ENCODE assay signal across 10 mouse cellular contexts in the genomic region with DNA sequence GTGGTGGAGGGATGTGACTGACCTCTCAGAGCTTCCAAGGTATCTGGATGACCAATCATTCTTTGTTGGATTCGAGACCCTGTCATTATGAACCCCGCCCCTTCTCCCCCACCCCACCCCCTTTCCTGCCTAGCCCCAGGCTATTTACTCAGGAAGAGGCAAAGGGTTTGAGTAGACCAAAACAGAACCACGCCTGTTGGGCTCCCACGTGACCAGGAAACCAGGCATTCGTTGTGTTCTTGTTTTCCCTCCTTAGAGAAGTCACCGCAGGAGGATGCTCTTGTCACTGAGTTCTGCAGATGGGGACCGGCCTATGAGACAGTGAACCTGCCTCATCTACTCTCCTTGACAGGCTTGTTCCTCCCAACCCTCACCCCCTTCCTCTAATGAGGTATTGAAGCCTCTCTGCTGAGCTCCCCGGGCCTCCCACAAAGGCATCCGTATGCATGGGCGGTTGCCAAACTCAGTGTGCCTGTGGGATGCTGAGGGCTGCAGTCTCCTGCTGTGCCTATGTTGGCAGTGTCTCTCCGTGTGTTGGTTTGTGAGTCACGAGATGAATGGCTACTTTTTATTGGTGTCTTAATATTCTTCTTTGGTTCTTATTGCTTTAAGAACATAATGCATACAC. TPM values are rescaled to one million over a fixed set of nuclear protein-coding genes. Genes with fewer than 3 reads are reported as not detected.
DNase-seq lines count a peak whose midpoint lies in the region; ATAC-seq and TF ChIP-seq lines count a peak whose summit lies in the region.
"Had no signal": no experiment of that assay in that cellular context is flagged by ENCODE, and none has a peak within 500 bp of the region (broad histone marks: within the 10 kb centered on the region; RNA-seq: fewer than 3 reads in every experiment).

No protein-coding gene starts in this region.

- no peaks in the 10 kb centered on the region for H3K9me3 ChIP-seq in intestine, embryonic 16.5 days (ENCODE audit: control insufficient read depth, low read length)
- no peaks in the 10 kb centered on the region for H3K9me3 ChIP-seq in intestine, embryonic 15.5 days
- no peaks in the 10 kb centered on the region for H3K9me3 ChIP-seq in forebrain, embryonic 13.5 days (replicated peaks)

- H3K4me1 ChIP-seq in intestine, embryonic 16.5 days (ENCODE audit: control insufficient read depth, insufficient read depth, low read length): no peaks in the 10 kb centered on the region
- no peaks in the 10 kb centered on the region; the same call in 1 of the 2 replicates for H3K4me1 ChIP-seq in intestine, embryonic 15.5 days (replicated peaks)
- peaks cover 15% of the 10 kb centered on the region for H3K4me1 ChIP-seq in forebrain, embryonic 13.5 days
- H3K4me1 ChIP-seq in olfactory bulb, adult 2 months (ENCODE audit: control insufficient read depth, insufficient read depth, low read length): peaks cover 13% of the 10 kb centered on the region

- H3K27ac ChIP-seq in intestine, embryonic 16.5 days (ENCODE audit: low read length): no peak overlapping the region
- H3K27ac ChIP-seq in intestine, embryonic 15.5 days: no peak overlapping the region
- peak overlapping the region; percentile 35; the same call in 1 of the 2 replicates for H3K27ac ChIP-seq in forebrain, embryonic 13.5 days
- H3K27ac ChIP-seq in olfactory bulb, adult 2 months (ENCODE audit: insufficient read depth, low read depth, low read length): peak overlapping the region; percentile 50; the same call in 1 of the 2 replicates

- no peaks in the 10 kb centered on the region for H3K27me3 ChIP-seq in intestine, embryonic 16.5 days (replicated peaks; ENCODE audit: control insufficient read depth, insufficient read depth, low read length)
- no peaks in the 10 kb centered on the region for H3K27me3 ChIP-seq in intestine, embryonic 15.5 days (replicated peaks)
- no peaks in the 10 kb centered on the region for H3K27me3 ChIP-seq in forebrain, embryonic 13.5 days

- no peaks in the 10 kb centered on the region for H3K36me3 ChIP-seq in intestine, embryonic 16.5 days (ENCODE audit: control insufficient read depth, insufficient read depth, low read length)
- no peaks in the 10 kb centered on the region for H3K36me3 ChIP-seq in intestine, embryonic 15.5 days
- no peaks in the 10 kb centered on the region for H3K36me3 ChIP-seq in forebrain, embryonic 13.5 days (ENCODE audit: poor library complexity, severe bottlenecking)

- no peak overlapping the region for H3K4me3 ChIP-seq in intestine, embryonic 16.5 days (ENCODE audit: low read length)
- no peak overlapping the region for H3K4me3 ChIP-seq in intestine, embryonic 15.5 days (replicated peaks)
- H3K4me3 ChIP-seq in forebrain, embryonic 13.5 days: no peak overlapping the region
- H3K4me3 ChIP-seq in olfactory bulb, adult 2 months (ENCODE audit: insufficient read depth, low read depth, low read length): no peak overlapping the region
- H3K4me3 ChIP-seq: myocyte had no signal

- no peak overlapping the region for H3K4me2 ChIP-seq in intestine, embryonic 16.5 days (ENCODE audit: low read depth, low read length)
- no peak overlapping the region for H3K4me2 ChIP-seq in intestine, embryonic 15.5 days (replicated peaks)
- H3K4me2 ChIP-seq in forebrain, embryonic 13.5 days: peak overlapping the region; percentile 40

- no peak for ATAC-seq in intestine, embryonic 16.5 days
- no peak for ATAC-seq in intestine, embryonic 15.5 days
- ATAC-seq in forebrain, embryonic 13.5 days: peak; percentile 77

- 22% methylated on average over 12 of the region's 12 CpGs for WGBS in intestine, embryonic 16.5 days
- 20% methylated on average over 12 of the region's 12 CpGs for WGBS in intestine, embryonic 15.5 days
- 9% methylated on average over 12 of the region's 12 CpGs for WGBS in forebrain, embryonic 13.5 days
- WGBS in olfactory bulb, adult 2 months: 11% methylated on average over 12 of the region's 12 CpGs

- H3K9ac ChIP-seq in intestine, embryonic 16.5 days (ENCODE audit: low read depth, low read length): 0 out of 2 replicates have a peak overlapping the region, but pooled peaks have one; percentile 19
- no peak overlapping the region for H3K9ac ChIP-seq in intestine, embryonic 15.5 days
- no peak overlapping the region for H3K9ac ChIP-seq in forebrain, embryonic 13.5 days

- TF ChIP-seq POLR2A in olfactory bulb, adult 2 months (IDR thresholded peaks at IDR 0.05; ENCODE audit: insufficient read depth, low read depth, low read length): no peak

- no peak for TF ChIP-seq CTCF in olfactory bulb, adult 2 months (IDR thresholded peaks at IDR 0.05; ENCODE audit: insufficient read depth, low read depth, low read length)

- peak; percentile 71 to 74 for DNase-seq in layer of hippocampus, postnatal 10 days (ENCODE audit: low spot score in 2 of 2)
- DNase-seq in adrenal gland, postnatal 10 days: no peak
- no peak for DNase-seq in urinary bladder, postnatal 25 days (ENCODE audit: low spot score)
- DNase-seq in thymus, postnatal 14 days: no peak

RNA-seq across cellular contexts. Expression of a gene that starts 28.5 kb away (rescaled TPM):
- polyA plus RNA-seq in intestine, embryonic 16.5 days (2015; fragmentation: Nextera tagmentation; extraction: Ambion mirVana): 247 and 266 TPM in 2 replicates
- polyA plus RNA-seq in intestine, embryonic 15.5 days (2015; fragmentation: Nextera tagmentation; extraction: Ambion mirVana): 304 and 333 TPM in 2 replicates
- 290 and 335 TPM in 2 replicates for polyA plus RNA-seq in forebrain, embryonic 13.5 days (2015; fragmentation: Nextera tagmentation; extraction: Ambion mirVana)
- total RNA-seq in layer of hippocampus, postnatal 10 days (2021): 1 to 10 TPM; 6.4 to 7.7 TPM
- polyA plus RNA-seq in olfactory bulb, adult 2 months (2012; ENCODE audit: insufficient read depth, insufficient read length, low replicate concordance, missing spikeins): not detected in 2 replicates
- 10 to 100 TPM; 35.6 to 40.6 TPM for total RNA-seq in adrenal gland, postnatal 10 days (2021)

RNA-seq across cellular contexts. Expression of a gene that starts 35.0 kb away (rescaled TPM):
- polyA plus RNA-seq in intestine, embryonic 16.5 days (2015; fragmentation: Nextera tagmentation; extraction: Ambion mirVana): 23.7 and 28.9 TPM in 2 replicates
- 28.0 and 30.2 TPM in 2 replicates for polyA plus RNA-seq in intestine, embryonic 15.5 days (2015; fragmentation: Nextera tagmentation; extraction: Ambion mirVana)
- 36.1 and 38.0 TPM in 2 replicates for polyA plus RNA-seq in forebrain, embryonic 13.5 days (2015; fragmentation: Nextera tagmentation; extraction: Ambion mirVana)
- 10 to 100 TPM; 16.8 to 18.0 TPM for total RNA-seq in layer of hippocampus, postnatal 10 days (2021)
- polyA plus RNA-seq in olfactory bulb, adult 2 months (2012; ENCODE audit: insufficient read depth, insufficient read length, low replicate concordance, missing spikeins): not detected in 2 replicates
- total RNA-seq in adrenal gland, postnatal 10 days (2021): 10 to 100 TPM; 17.7 to 20.2 TPM

RNA-seq across cellular contexts. Expression of a gene that starts 47.3 kb away (rescaled TPM):
- polyA plus RNA-seq in intestine, embryonic 16.5 days (2015; fragmentation: Nextera tagmentation; extraction: Ambion mirVana): 0.07 and 0.16 TPM in 2 replicates
- polyA plus RNA-seq in intestine, embryonic 15.5 days (2015; fragmentation: Nextera tagmentation; extraction: Ambion mirVana): 0.28 and 0.34 TPM in 2 replicates
- 4.2 and 5.2 TPM in 2 replicates for polyA plus RNA-seq in forebrain, embryonic 13.5 days (2015; fragmentation: Nextera tagmentation; extraction: Ambion mirVana)
- total RNA-seq in layer of hippocampus, postnatal 10 days (2021): 100 to 1,000 TPM; 204 to 206 TPM
- not detected in 2 replicates for polyA plus RNA-seq in olfactory bulb, adult 2 months (2012; ENCODE audit: insufficient read depth, insufficient read length, low replicate concordance, missing spikeins)
- total RNA-seq in adrenal gland, postnatal 10 days (2021): 1 to 10 TPM; 1.4 to 4.5 TPM
- total RNA-seq: MEL had no signal

Comparison
In these comparisons a context has a peak if more than half of its experiments do, and no peak if none do; other contexts are left out.
1. H3K27ac ChIP-seq: peak in forebrain, embryonic 13.5 days (single experiment) and olfactory bulb, adult 2 months (single experiment); none in intestine, embryonic 16.5 days (single experiment) and intestine, embryonic 15.5 days (single experiment).
2. DNase-seq: peak in layer of hippocampus, postnatal 10 days (2 of 2); none in adrenal gland, postnatal 10 days (single experiment), urinary bladder, postnatal 25 days (single experiment) and thymus, postnatal 14 days (single experiment).
3. RNA of a gene that starts 28.5 kb away (polyA plus RNA-seq): 290 to 335 TPM in forebrain, embryonic 13.5 days, 304 to 333 TPM in intestine, embryonic 15.5 days and 247 to 266 TPM in intestine, embryonic 16.5 days; not detected in olfactory bulb, adult 2 months; every median in the first group is over 100 times any median in the second.